In genomic region chr11:58247294-58247693, GRCm38 (mm10) we compare ENCODE assay signal across 14 mouse cellular contexts. TPM values are rescaled to one million over a fixed set of nuclear protein-coding genes. Genes with fewer than 3 reads are reported as not detected.
DNase-seq lines count a peak whose midpoint lies in the region; ATAC-seq lines count a peak whose summit lies in the region.
"Had no signal": no experiment of that assay in that cellular context is flagged by ENCODE, and none has a peak within 500 bp of the region (broad histone marks: within the 10 kb centered on the region; RNA-seq: fewer than 3 reads in every experiment).

No protein-coding gene starts in this region.

- no peak overlapping the region for H3K27ac ChIP-seq in forebrain, embryonic 16.5 days (ENCODE audit: low read length)
- H3K27ac ChIP-seq: hindbrain, embryonic 10.5 days; left cerebral cortex, adult 2 months; lung, embryonic 15.5 days; neural tube, embryonic 12.5 days had no signal

- no peak overlapping the region for H3K4me2 ChIP-seq in forebrain, embryonic 16.5 days (ENCODE audit: low read length)
- H3K4me2 ChIP-seq: lung, embryonic 15.5 days; neural tube, embryonic 12.5 days had no signal

- H3K9ac ChIP-seq in forebrain, embryonic 16.5 days (replicated peaks; ENCODE audit: low read depth, low read length), result no peak overlapping the region
- H3K9ac ChIP-seq: lung, embryonic 15.5 days; neural tube, embryonic 12.5 days had no signal

- H3K4me3 ChIP-seq in forebrain, embryonic 16.5 days (replicated peaks; ENCODE audit: low read length), result no peak overlapping the region
- H3K4me3 ChIP-seq: hindbrain, embryonic 10.5 days; left cerebral cortex, adult 2 months; lung, embryonic 15.5 days; neural tube, embryonic 12.5 days had no signal

- ATAC-seq in forebrain, embryonic 16.5 days, result no peak
- ATAC-seq: intestine, embryonic 16.5 days had no signal

- intact Hi-C loops in left cerebral cortex, postnatal 4 days (cut with DNase I), result no loop called here
- intact Hi-C loops in heart, postnatal 10 days (cut with DNase I), result no loop called here

- no peaks in the 10 kb centered on the region for H3K27me3 ChIP-seq in forebrain, embryonic 16.5 days (replicated peaks; ENCODE audit: control insufficient read depth, insufficient read depth, low read length)
- H3K27me3 ChIP-seq: lung, embryonic 15.5 days; neural tube, embryonic 12.5 days had no signal

- 29% methylated on average over 4 of the region's 4 CpGs for WGBS in forebrain, embryonic 16.5 days

- DNase-seq in left cerebral cortex, postnatal 4 days, result peak; percentile 34
- DNase-seq in left cerebral cortex, adult 11 months (ENCODE audit: low spot score), result no peak
- peak; percentile 25 to 42 for DNase-seq in gastrocnemius, adult 8-10 months (ENCODE audit: low spot score in 2 of 2)
- peak; percentile 29 to 48 for DNase-seq in heart, postnatal 10 days
- DNase-seq in mesoderm, embryonic 11.5 days (ENCODE audit: low read depth, low spot score), result peak; percentile 4
- no peak for DNase-seq in thymus, postnatal 4 days
- DNase-seq: midbrain, embryonic 14.5 days; thymus, postnatal 36 days had no signal

- no peaks in the 10 kb centered on the region for H3K4me1 ChIP-seq in forebrain, embryonic 16.5 days (replicated peaks; ENCODE audit: control insufficient read depth, insufficient read depth, low read length)
- H3K4me1 ChIP-seq: hindbrain, embryonic 10.5 days; lung, embryonic 15.5 days; neural tube, embryonic 12.5 days had no signal

- H3K9me3 ChIP-seq in forebrain, embryonic 16.5 days (ENCODE audit: control insufficient read depth, low read length), result no peaks in the 10 kb centered on the region
- H3K9me3 ChIP-seq: hindbrain, embryonic 10.5 days; lung, embryonic 15.5 days; neural tube, embryonic 12.5 days had no signal

- H3K36me3 ChIP-seq in forebrain, embryonic 16.5 days (ENCODE audit: control insufficient read depth, insufficient read depth), result no peaks in the 10 kb centered on the region
- H3K36me3 ChIP-seq: hindbrain, embryonic 10.5 days; lung, embryonic 15.5 days; neural tube, embryonic 12.5 days had no signal

RNA-seq across cellular contexts. Expression of gene 4930438A08Rik, which starts 27.3 kb away (rescaled TPM):
- total RNA-seq in left cerebral cortex, postnatal 4 days (2021), result not detected
- total RNA-seq in gastrocnemius, adult 8-10 months (2022), result not detected
- not detected for total RNA-seq in heart, postnatal 10 days (2021)
- not detected in 2 replicates for polyA plus RNA-seq in forebrain, embryonic 16.5 days (2015; fragmentation: Nextera tagmentation; extraction: Ambion mirVana)
- total RNA-seq: left cerebral cortex, adult 2 months had no signal
- polyA plus RNA-seq: intestine, embryonic 16.5 days; midbrain, embryonic 14.5 days had no signal

RNA-seq across cellular contexts. Expression of gene Irgm2, which starts 47.9 kb away (rescaled TPM):
- total RNA-seq in left cerebral cortex, postnatal 4 days (2021), result 1 to 10 TPM in 1 of 2 experiments, under 1 TPM in 1; 0.79 to 1.2 TPM
- total RNA-seq in gastrocnemius, adult 8-10 months (2022), result 10 to 100 TPM in 2 of 4 experiments, 1 to 10 TPM in 2; 8.3 to 11.3 (median 9.9) TPM
- 1 to 10 TPM; 5.1 to 7.4 TPM for total RNA-seq in heart, postnatal 10 days (2021)
- polyA plus RNA-seq in forebrain, embryonic 16.5 days (2015; fragmentation: Nextera tagmentation; extraction: Ambion mirVana), result 0.60 and 0.75 TPM in 2 replicates

RNA-seq across cellular contexts. Expression of gene Igtp, which starts 47.9 kb away (rescaled TPM):
- total RNA-seq in left cerebral cortex, postnatal 4 days (2021), result under 1 TPM; 0.66 to 0.79 TPM
- 1 to 10 TPM; 7.9 to 9.9 (median 8.3) TPM for total RNA-seq in gastrocnemius, adult 8-10 months (2022)
- total RNA-seq in heart, postnatal 10 days (2021), result 1 to 10 TPM; 3.1 to 5.1 TPM
- polyA plus RNA-seq in forebrain, embryonic 16.5 days (2015; fragmentation: Nextera tagmentation; extraction: Ambion mirVana), result 1.3 and 1.5 TPM in 2 replicates

RNA-seq across cellular contexts. Expression of gene Zfp692, which starts 59.6 kb away (rescaled TPM):
- total RNA-seq in left cerebral cortex, postnatal 4 days (2021), result 10 to 100 TPM; 30.4 to 32.2 TPM
- 1 to 10 TPM; 2.5 to 5.3 (median 3.1) TPM for total RNA-seq in gastrocnemius, adult 8-10 months (2022)
- 1 to 10 TPM; 4.5 TPM for total RNA-seq in heart, postnatal 10 days (2021)
- 30.8 and 42.9 TPM in 2 replicates for polyA plus RNA-seq in forebrain, embryonic 16.5 days (2015; fragmentation: Nextera tagmentation; extraction: Ambion mirVana)

Comparison
In these comparisons a context has a peak if more than half of its experiments do, and no peak if none do; other contexts are left out.
1. DNase-seq: peak in left cerebral cortex, postnatal 4 days (single experiment), gastrocnemius, adult 8-10 months (2 of 2), heart, postnatal 10 days (2 of 2) and mesoderm, embryonic 11.5 days (single experiment); none in left cerebral cortex, adult 11 months (single experiment) and thymus, postnatal 4 days (single experiment).